Mouse (Mus musculus) heart, embryonic 15.5 days (tissue): ENCODE data around the gene Myo3b. TPM values are rescaled to one million over a fixed set of nuclear protein-coding genes. Genes with fewer than 3 reads are reported as not detected.
A peak's percentile ranks its signal among the peaks of the same experiment; 100 is the strongest.

Experiments
- ATAC-seq: fragments of 200-750 bp; cut with Nextera tagmentation; replicated peaks from 2 replicates; pipeline ENCODE4 v1.8.0; 2017; ENCODE audit warnings: low read depth, moderate TSS enrichment; ENCODE audit not compliant: insufficient number of reproducible peaks, insufficient read depth, low FRiP score
- H3K27ac ChIP-seq: fragments of 300-500 bp; sonication (generic); 2 replicates; pipeline ENCODE4 v1.5.1; 2015; ENCODE audit warnings: mild to moderate bottlenecking, inconsistent platforms
- H3K27me3 ChIP-seq: fragments of 300-500 bp; sonication (generic); 2 replicates; pipeline ENCODE4 v1.6.1; 2015; ENCODE audit warnings: inconsistent platforms
- H3K36me3 ChIP-seq: fragments of 300-500 bp; sonication (generic); 2 replicates; pipeline ENCODE4 v1.6.1; 2015; ENCODE audit warnings: mild to moderate bottlenecking, inconsistent platforms
- H3K4me1 ChIP-seq: fragments of 300-500 bp; sonication (generic); replicated peaks from 2 replicates; pipeline ENCODE4 v1.6.1; 2015; ENCODE audit warnings: inconsistent platforms
- H3K4me2 ChIP-seq: fragments of 300-500 bp; sonication (generic); 2 replicates; pipeline ENCODE4 v1.6.1; 2015; ENCODE audit warnings: inconsistent platforms, mild to moderate bottlenecking, moderate library complexity
- H3K4me3 ChIP-seq: fragments of 300-500 bp; sonication (generic); 2 replicates; pipeline ENCODE4 v1.5.1; 2015; ENCODE audit warnings: mild to moderate bottlenecking, inconsistent platforms
- H3K9ac ChIP-seq: fragments of 300-500 bp; sonication (generic); 2 replicates; pipeline ENCODE4 v1.6.1; 2015; ENCODE audit warnings: mild to moderate bottlenecking, inconsistent platforms
- H3K9me3 ChIP-seq: fragments of 300-500 bp; sonication (generic); replicated peaks from 2 replicates; pipeline ENCODE4 v1.6.1; 2016; ENCODE audit warnings: inconsistent platforms
- WGBS: fragments of 180-500 bp; shearing (Covaris S2); methylation state at CpG from one replicate; pipeline ENCODE4 v1.1.7; 2015; ENCODE audit warnings: mixed read lengths; 5-methylcytosine and 5-hydroxymethylcytosine counted together
- polyA plus RNA-seq: library from polyadenylated mRNA; unstranded; fragments of >200 nt; fragmentation: Nextera tagmentation; extraction: Ambion mirVana; gene quantifications from 2 replicates; pipeline ENCODE4 v1.2.1, GENCODE M21; 2015

Myo3b gene
- polyA plus RNA-seq, 1 experiment from 2014 or later: 0.25 TPM

DNA sequence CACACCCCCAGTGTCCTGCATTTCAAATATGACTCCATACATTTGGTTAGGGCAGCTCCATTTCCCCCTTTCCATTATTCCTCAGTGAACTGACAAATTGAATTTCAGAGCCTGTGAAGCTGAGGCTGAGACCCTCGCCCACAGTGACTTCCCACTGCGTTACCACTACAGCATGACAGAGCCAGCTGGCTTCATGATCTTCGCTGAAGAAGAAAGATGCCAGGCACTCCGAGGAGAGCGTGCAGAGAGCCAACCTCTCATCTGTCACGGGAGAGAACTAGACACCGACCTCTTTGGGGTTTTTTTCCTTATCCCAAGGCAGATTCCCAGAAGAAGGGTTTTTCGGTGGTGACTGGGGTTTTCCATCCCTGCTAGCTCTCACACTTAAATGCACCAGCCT is 306.2 kb downstream of the Myo3b start:
- no peak overlapping the region for H3K9ac ChIP-seq
- H3K4me3 ChIP-seq: no peak overlapping the region
- H3K9me3 ChIP-seq: no peaks in the 10 kb centered on the region
- ATAC-seq: no peak
- H3K4me2 ChIP-seq: no peak overlapping the region
- no peaks in the 10 kb centered on the region for H3K36me3 ChIP-seq
- WGBS: 71% methylated on average over 8 of the region's 8 CpGs
- H3K4me1 ChIP-seq: peaks cover 5% of the 10 kb centered on the region; the same call in 1 of the 2 replicates
- no peak overlapping the region for H3K27ac ChIP-seq
- no peaks in the 10 kb centered on the region for H3K27me3 ChIP-seq

DNA sequence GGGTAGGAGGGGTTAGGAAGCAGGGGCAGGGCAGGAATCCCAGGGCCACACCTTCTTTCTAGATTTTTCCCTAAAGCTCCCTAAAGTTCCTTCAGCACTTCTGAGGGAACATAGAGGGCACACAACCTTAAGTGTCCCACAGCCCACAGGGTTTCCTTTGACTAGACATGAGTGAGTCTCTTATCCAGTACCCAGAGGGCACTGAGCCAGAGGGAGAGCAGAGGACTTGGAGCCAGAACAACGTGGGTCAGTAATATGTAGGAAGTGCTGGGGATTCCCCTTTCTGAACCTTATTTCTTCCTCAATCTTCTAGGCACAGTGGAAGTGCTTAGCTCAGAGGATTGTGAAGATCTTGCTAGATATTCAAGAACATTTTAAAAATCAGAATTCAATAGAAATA is 308.6 kb downstream of the Myo3b start:
- 0% methylated on average over 1 of the region's 1 CpGs for WGBS
- no peak overlapping the region; the same call in 1 of the 2 replicates for H3K27ac ChIP-seq

DNA sequence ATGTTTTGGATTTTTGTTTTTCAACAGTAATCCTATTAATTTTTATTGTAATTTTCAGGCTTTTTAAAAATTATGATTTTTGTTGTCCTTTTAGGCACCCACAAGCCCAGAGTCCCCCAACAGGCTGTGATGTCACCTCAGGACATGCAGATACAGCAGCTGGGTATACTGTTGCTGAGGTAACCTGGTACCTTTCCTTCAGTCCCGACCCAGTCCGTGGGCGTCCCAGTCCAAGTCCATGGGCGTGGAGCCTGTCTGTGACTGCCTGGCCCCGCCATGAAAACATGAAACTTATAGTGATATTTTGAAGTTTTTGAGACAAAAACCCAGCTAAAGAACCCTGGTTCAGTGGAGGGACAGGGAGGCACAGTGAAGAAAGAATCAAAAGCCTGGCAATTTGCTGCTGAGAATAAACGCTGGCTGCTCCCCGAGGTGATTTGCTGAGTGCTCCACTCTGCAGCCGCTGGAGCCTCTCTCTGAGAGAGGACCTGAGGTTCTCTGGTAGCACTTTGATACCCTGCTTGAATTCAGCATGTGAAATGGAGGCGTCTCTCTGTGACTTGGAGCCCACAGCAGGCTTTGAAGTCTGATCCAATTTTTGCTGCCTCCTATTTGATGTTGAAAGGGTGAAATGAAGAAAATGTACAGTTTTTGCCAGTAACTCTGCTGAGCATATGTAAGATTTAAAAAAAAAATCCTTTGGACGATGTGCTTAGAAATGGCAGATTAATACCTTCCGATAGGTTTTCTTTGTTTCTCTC is 310.0 kb downstream of the Myo3b start:
- no peaks in the 10 kb centered on the region for H3K27me3 ChIP-seq
- peaks cover 5% of the 10 kb centered on the region; the same call in 1 of the 2 replicates for H3K4me1 ChIP-seq
- H3K36me3 ChIP-seq: no peaks in the 10 kb centered on the region
- no peak overlapping the region for H3K27ac ChIP-seq
- no peak overlapping the region for H3K4me2 ChIP-seq
- WGBS: 67% methylated on average over 11 of the region's 11 CpGs
- no peak overlapping the region for H3K9ac ChIP-seq
- no peak for ATAC-seq
- H3K9me3 ChIP-seq: no peaks in the 10 kb centered on the region
- no peak overlapping the region for H3K4me3 ChIP-seq

More for the DNA sequence above, 308.6 kb downstream of the Myo3b start:
- Histone ChIP-seq H3K9ac (no peak overlapping the region), H3K4me1 (peaks cover 5% of the 10 kb centered on the region; the same call in 1 of the 2 replicates), H3K4me2 (no peak overlapping the region), H3K4me3 (no peak overlapping the region), H3K36me3 (no peaks in the 10 kb centered on the region), H3K9me3 (no peaks in the 10 kb centered on the region), H3K27me3 (no peaks in the 10 kb centered on the region)
- no peak for ATAC-seq

DNA sequence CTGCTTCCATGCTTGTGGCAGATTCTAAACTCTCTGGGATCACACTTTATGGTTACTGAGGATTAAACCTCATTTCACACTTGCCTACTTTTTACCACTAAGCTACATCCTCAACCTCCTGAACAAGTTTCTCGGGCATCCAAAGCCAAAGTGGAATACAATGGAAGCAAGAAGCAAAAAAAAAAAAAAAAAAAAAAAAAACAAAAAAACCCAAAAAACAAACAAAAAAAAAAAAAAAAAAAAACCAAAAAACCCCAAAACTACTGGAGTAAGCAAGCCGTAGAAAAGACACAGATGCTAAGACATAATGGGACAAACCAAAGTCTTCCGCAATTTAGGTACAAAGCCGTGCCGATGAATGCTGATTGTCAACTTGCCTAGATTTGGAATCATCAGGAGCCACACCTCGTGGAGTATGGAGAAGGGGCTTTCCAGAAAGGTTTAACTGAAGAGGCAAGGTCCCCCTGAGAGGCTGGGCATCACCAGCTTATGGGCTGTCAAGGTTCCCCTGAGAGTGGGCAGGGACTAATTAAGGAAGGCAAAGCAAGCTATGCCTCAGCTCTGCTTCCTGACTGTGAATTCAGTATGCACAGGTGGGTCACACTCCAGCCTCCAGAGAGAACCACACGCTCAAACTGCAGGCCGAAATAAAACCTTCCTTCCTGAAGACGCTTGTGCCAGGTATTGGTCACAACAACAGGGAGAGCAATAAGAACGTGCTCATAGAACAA is 313.7 kb downstream of the Myo3b start:
- 83% methylated on average over 10 of the region's 10 CpGs for WGBS
- Histone ChIP-seq H3K36me3 (no peaks in the 10 kb centered on the region), H3K4me1 (no peaks in the 10 kb centered on the region), H3K9ac (no peak overlapping the region), H3K4me3 (no peak overlapping the region), H3K27me3 (no peaks in the 10 kb centered on the region), H3K4me2 (no peak overlapping the region), H3K9me3 (no peaks in the 10 kb centered on the region), H3K27ac (no peak overlapping the region)
- no peak for ATAC-seq

DNA sequence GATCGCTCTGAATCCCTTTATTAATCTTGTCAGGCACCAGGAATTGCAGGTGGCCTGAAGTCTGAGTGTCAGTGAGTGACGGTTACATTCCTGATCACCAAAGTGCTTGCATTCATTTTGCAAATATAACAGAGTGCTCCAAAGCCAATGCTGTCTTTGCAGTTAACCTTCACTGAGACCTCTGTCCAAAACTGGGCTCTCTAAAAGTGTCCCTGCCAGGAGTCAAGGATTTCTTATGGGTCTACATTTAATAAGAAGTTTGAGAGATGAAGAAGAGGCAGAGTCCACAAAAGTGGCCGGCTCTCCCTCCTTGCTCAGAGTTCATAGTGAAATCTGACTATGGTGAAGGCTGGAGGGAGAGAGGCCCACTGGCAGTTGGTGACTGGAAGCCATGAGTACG is 315.1 kb downstream of the Myo3b start:
- Histone ChIP-seq H3K27ac (no peak overlapping the region), H3K4me1 (no peaks in the 10 kb centered on the region), H3K9me3 (no peaks in the 10 kb centered on the region), H3K4me2 (no peak overlapping the region), H3K27me3 (no peaks in the 10 kb centered on the region), H3K36me3 (no peaks in the 10 kb centered on the region), H3K4me3 (no peak overlapping the region), H3K9ac (no peak overlapping the region)
- WGBS: 83% methylated on average over 4 of the region's 4 CpGs
- ATAC-seq: no peak

DNA sequence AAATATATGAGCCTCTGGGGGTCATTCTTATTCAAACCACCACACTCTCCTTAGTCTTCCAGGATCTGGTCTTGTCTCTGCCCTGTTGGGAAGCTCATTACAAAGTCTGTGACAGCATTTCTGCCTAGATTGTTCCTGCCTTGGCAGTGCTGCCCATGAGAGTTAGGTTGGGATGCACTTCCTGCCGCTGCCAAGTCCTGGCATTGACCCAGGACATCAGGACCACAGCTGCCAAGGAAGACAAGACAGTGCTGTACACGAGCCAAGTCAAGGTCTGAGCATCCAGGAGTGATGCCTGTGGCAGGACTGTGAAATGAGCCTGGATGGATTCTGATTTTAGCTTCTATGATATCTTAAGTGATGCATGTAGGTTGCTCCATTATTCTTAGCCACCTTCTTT is 316.1 kb downstream of the Myo3b start:
- no peaks in the 10 kb centered on the region for H3K9me3 ChIP-seq
- no peaks in the 10 kb centered on the region for H3K4me1 ChIP-seq
- H3K27me3 ChIP-seq: no peaks in the 10 kb centered on the region
- no peaks in the 10 kb centered on the region for H3K36me3 ChIP-seq
- no peak overlapping the region for H3K4me3 ChIP-seq
- H3K9ac ChIP-seq: no peak overlapping the region
- H3K27ac ChIP-seq: no peak overlapping the region
- no peak for ATAC-seq
- H3K4me2 ChIP-seq: no peak overlapping the region
- 71% methylated on average over 2 of the region's 2 CpGs for WGBS

DNA sequence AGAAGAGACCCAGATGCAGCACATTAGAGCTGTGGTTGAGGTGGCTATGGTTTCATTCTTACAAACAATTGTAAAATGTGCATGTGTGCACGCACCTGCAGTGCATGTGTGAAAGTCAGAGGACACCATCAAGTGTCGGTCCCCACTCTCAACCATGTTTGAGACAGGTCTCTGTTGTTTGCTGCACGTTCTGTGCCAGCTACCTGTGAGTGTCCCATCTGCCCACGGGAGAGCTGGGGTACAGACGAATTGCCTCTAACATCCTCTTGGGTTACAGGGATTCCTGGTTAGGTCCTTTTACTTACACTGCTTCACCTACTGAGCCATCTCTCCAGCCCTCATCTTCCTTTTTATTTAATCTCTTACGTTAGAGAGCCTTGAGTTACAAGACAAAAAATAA is 330.5 kb downstream of the Myo3b start:
- Histone ChIP-seq H3K36me3 (no peaks in the 10 kb centered on the region), H3K27me3 (no peaks in the 10 kb centered on the region), H3K9ac (no peak overlapping the region), H3K4me2 (no peak overlapping the region), H3K4me3 (no peak overlapping the region), H3K9me3 (no peaks in the 10 kb centered on the region), H3K4me1 (no peaks in the 10 kb centered on the region), H3K27ac (no peak overlapping the region)
- no peak for ATAC-seq
- 83% methylated on average over 6 of the region's 6 CpGs for WGBS

DNA sequence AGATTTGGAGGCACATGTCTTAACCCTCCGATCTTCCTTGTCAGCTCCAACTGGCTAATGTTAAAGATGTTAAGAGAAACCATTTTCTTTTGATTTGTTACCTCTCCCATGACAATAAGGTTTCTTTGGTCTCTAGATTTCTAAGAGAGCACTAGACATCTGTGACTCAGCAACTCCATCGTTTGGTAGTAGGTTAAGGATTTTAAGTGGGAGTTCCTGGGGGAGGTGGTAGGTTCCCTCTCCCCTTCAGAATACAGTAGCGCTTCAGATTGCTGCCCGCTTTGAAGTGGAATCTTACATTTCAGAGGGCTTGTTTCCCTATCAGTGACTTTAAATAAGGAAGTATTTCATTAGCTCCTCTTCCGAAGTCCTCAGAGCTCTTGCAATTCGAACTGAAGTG is 340.4 kb downstream of the Myo3b start:
- Histone ChIP-seq H3K27me3 (no peaks in the 10 kb centered on the region), H3K36me3 (no peaks in the 10 kb centered on the region), H3K4me1 (peaks cover 3% of the 10 kb centered on the region), H3K9ac (no peak overlapping the region), H3K4me3 (no peak overlapping the region), H3K9me3 (no peaks in the 10 kb centered on the region), H3K4me2 (no peak overlapping the region), H3K27ac (no peak overlapping the region)
- 39% methylated on average over 6 of the region's 6 CpGs for WGBS
- ATAC-seq: no peak

DNA sequence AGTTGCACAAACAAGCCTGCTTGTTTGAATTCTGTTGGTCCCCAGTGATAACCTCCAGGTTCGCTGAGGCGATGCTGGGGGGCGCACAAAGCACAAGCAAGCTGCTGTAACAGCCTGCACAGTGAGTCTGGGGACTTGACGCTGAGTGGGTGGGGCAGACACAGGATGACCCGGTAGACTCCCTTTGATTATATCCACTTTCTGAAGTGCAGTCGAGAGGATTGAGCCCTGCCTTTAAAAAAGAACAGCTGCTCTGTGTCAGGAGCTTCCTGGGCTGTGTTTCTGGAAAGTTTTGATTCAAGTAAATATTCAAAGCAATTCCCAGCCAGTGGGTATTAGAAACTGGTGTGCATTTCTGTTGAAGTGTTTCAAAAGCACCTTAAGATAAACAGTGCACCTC is 341.0 kb downstream of the Myo3b start:
- Histone ChIP-seq H3K9ac (no peak overlapping the region), H3K36me3 (no peaks in the 10 kb centered on the region), H3K4me2 (no peak overlapping the region), H3K4me3 (no peak overlapping the region), H3K9me3 (no peaks in the 10 kb centered on the region), H3K27me3 (no peaks in the 10 kb centered on the region), H3K4me1 (peaks cover 3% of the 10 kb centered on the region), H3K27ac (no peak overlapping the region)
- no peak for ATAC-seq
- 11% methylated on average over 6 of the region's 6 CpGs for WGBS

DNA sequence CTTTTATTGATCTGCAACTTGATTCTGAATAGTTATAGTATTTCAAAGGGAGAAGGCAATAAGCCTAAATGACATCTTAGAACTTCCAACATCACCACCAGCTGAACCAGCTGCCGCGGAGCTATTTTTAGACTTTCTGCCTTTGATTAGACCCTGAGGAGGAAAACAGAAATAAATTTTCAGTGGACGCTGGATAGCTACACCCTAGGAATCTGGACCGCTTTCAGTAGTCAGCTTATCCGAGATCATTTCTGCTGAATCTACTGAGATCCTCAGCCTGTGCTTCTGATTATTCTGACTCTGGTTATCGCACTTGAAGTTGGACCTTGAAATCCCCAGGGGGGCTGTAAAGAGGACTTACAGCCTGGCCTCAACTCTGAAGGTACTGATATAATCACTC is 349.7 kb downstream of the Myo3b start:
- Histone ChIP-seq H3K4me2 (peak overlapping the region; percentile 5; the same call in 1 of the 2 replicates), H3K9ac (no peak overlapping the region), H3K27me3 (no peaks in the 10 kb centered on the region), H3K27ac (peak overlapping the region; percentile 16; the same call in 1 of the 2 replicates), H3K4me3 (no peak overlapping the region), H3K9me3 (no peaks in the 10 kb centered on the region), H3K36me3 (no peaks in the 10 kb centered on the region), H3K4me1 (peaks cover 12% of the 10 kb centered on the region)
- WGBS: 22% methylated on average over 6 of the region's 6 CpGs
- no peak for ATAC-seq

DNA sequence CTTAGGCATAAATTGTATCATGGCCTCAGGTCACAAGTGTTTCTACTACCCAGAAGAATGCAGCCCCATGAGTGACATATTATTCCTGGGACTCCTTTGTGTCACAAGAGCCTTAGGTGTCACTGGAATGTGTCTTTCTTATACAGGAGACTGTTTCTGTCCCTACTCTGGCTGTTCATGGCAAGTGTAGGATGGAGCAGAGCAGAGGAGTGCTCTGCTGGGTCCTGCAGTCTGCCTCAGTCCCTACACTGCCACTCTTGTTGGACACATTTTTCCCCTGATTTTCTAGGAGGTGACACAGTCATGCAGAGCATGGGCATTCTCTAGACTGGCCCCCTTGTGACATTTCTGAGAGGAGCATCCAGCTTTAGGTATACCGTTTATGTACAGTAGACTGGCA is 350.2 kb downstream of the Myo3b start:
- peak overlapping the region; percentile 16; the same call in 1 of the 2 replicates for H3K27ac ChIP-seq
- WGBS: 69% methylated on average over 1 of the region's 1 CpGs
- no peak for ATAC-seq
- no peak overlapping the region for H3K4me2 ChIP-seq
- peaks cover 12% of the 10 kb centered on the region for H3K4me1 ChIP-seq
- no peak overlapping the region for H3K9ac ChIP-seq
- H3K9me3 ChIP-seq: no peaks in the 10 kb centered on the region
- no peaks in the 10 kb centered on the region for H3K36me3 ChIP-seq
- H3K4me3 ChIP-seq: no peak overlapping the region
- no peaks in the 10 kb centered on the region for H3K27me3 ChIP-seq
